Comparison of ENCODE assay signal across 15 mouse cellular contexts in genomic region chr13:38386035-38386559, GRCm38 (mm10).
"Had no signal": no experiment of that assay in that cellular context is flagged by ENCODE, and none has a peak within 500 bp of the region (broad histone marks: within the 10 kb centered on the region; RNA-seq: fewer than 3 reads in every experiment).

No protein-coding gene starts in this region.

- H3K4me2 ChIP-seq: limb, embryonic 13.5 days; liver, embryonic 12.5 days; liver, embryonic 15.5 days; midbrain, embryonic 11.5 days had no signal

- H3K4me3 ChIP-seq: layer of hippocampus, adult 2 months; limb, embryonic 10.5 days; limb, embryonic 13.5 days; liver, embryonic 12.5 days; liver, embryonic 15.5 days had no signal

- H3K27me3 ChIP-seq: limb, embryonic 13.5 days; liver, embryonic 12.5 days; liver, embryonic 15.5 days had no signal

- H3K9ac ChIP-seq: limb, embryonic 13.5 days; liver, embryonic 12.5 days; liver, embryonic 15.5 days had no signal

- H3K36me3 ChIP-seq: limb, embryonic 10.5 days; limb, embryonic 13.5 days; liver, embryonic 12.5 days; liver, embryonic 15.5 days had no signal

- DNase-seq: kidney, adult 2 months; kidney, postnatal 25 days; layer of hippocampus, adult 9-11 months; liver; midbrain, embryonic 14.5 days; thymus, adult 18-20 months; thymus, postnatal 36 days had no signal

- ATAC-seq: intestine, postnatal 0 days; liver, embryonic 12.5 days had no signal

- H3K4me1 ChIP-seq: limb, embryonic 10.5 days; limb, embryonic 13.5 days; liver, embryonic 12.5 days; liver, embryonic 15.5 days had no signal

- H3K9me3 ChIP-seq: limb, embryonic 10.5 days; limb, embryonic 13.5 days; liver, embryonic 12.5 days; liver, embryonic 15.5 days had no signal

- H3K27ac ChIP-seq: kidney, postnatal 0 days; layer of hippocampus, adult 2 months; limb, embryonic 10.5 days; limb, embryonic 13.5 days; liver, embryonic 12.5 days; liver, embryonic 15.5 days had no signal
